Mouse (Mus musculus): ENCODE measurements around the gene Rhof. TPM values are rescaled to one million over a fixed set of nuclear protein-coding genes. Genes with fewer than 3 reads are reported as not detected.

The Rhof gene
- polyA plus RNA-seq, 1 experiment from 2014 or later, result 2.8 TPM

GRCm38 (mm10) chr5:123144746-123145590 is 12.5 kb upstream of the Rhof start:
- Histone ChIP-seq H3K9me3 (replicated peaks) (no peaks in the 10 kb centered on the region), H3K4me3 (peak overlapping the region; percentile 98), H3K27me3 (no peaks in the 10 kb centered on the region), H3K9ac (peak overlapping the region; percentile 100), H3K27ac (0 out of 2 replicates have a peak overlapping the region, but pooled peaks have one; percentile 8), H3K4me1 (peaks cover 56% of the 10 kb centered on the region), H3K4me2 (replicated peaks) (peak overlapping the region; percentile 100), H3K36me3 (peaks cover 32% of the 10 kb centered on the region)
- WGBS, result 39% methylated on average over 20 of the region's 20 CpGs
- no peak for ATAC-seq (ENCODE audit: low FRiP score)

- H3K4me2 ChIP-seq (replicated peaks), result peak overlapping the region; percentile 100
- WGBS, result 6% methylated on average over 14 of the region's 17 CpGs
- ATAC-seq (ENCODE audit: low FRiP score), result no peak
These were observed 11.7 kb upstream of the Rhof start for GRCm38 (mm10) chr5:123143971-123144745.

GRCm38 (mm10) chr5:123143251-123143970 is 10.9 kb upstream of the Rhof start:
- Histone ChIP-seq H3K27ac (peak overlapping the region; percentile 100), H3K4me3 (peak overlapping the region; percentile 98), H3K27me3 (no peaks in the 10 kb centered on the region), H3K36me3 (peaks cover 23% of the 10 kb centered on the region), H3K9me3 (replicated peaks) (no peaks in the 10 kb centered on the region), H3K4me2 (replicated peaks) (peak overlapping the region; percentile 100), H3K4me1 (peaks cover 40% of the 10 kb centered on the region), H3K9ac (peak overlapping the region; percentile 100)
- under 1% methylated on average over 24 of the region's 24 CpGs for WGBS
- ATAC-seq (ENCODE audit: low FRiP score), result no peak

More at GRCm38 (mm10) chr5:123143971-123144745, 11.7 kb upstream of the Rhof start:
- peaks cover 30% of the 10 kb centered on the region for H3K36me3 ChIP-seq
- H3K27me3 ChIP-seq, result no peaks in the 10 kb centered on the region
- H3K9ac ChIP-seq, result peak overlapping the region; percentile 100
- H3K4me1 ChIP-seq, result peaks cover 48% of the 10 kb centered on the region
- H3K4me3 ChIP-seq, result peak overlapping the region; percentile 98
- no peaks in the 10 kb centered on the region for H3K9me3 ChIP-seq (replicated peaks)
- H3K27ac ChIP-seq, result 0 out of 2 replicates have a peak overlapping the region, but pooled peaks have one; percentile 40

GRCm38 (mm10) chr5:123142161-123143157 is 10.0 kb upstream of the Rhof start, which contains the start of gene Setd1b:
Setd1b (plus strand) TSS chr5:123142193.
- under 1% methylated on average over 76 of the region's 103 CpGs for WGBS
- peak within 1 kb of the TSS; percentile 100 for H3K4me2 ChIP-seq (replicated peaks)
- peak within 1 kb of the TSS; percentile 100 for H3K9ac ChIP-seq
- H3K4me3 ChIP-seq, result peak within 1 kb of the TSS; percentile 98
- H3K36me3 ChIP-seq, result peaks cover 14% of the 10 kb centered on the region
- peak within 1 kb of the TSS; percentile 100 for H3K27ac ChIP-seq
- no peaks in the 10 kb centered on the region for H3K9me3 ChIP-seq (replicated peaks)
- 0 out of 2 replicates have a peak, but pooled peaks have one; percentile 14 for ATAC-seq (ENCODE audit: low FRiP score)
- H3K27me3 ChIP-seq, result no peaks in the 10 kb centered on the region
- peaks cover 41% of the 10 kb centered on the region for H3K4me1 ChIP-seq

GRCm38 (mm10) chr5:123141555-123142160 is 9.2 kb upstream of the Rhof start:
- Histone ChIP-seq H3K27ac (peak overlapping the region; percentile 100), H3K9me3 (replicated peaks) (no peaks in the 10 kb centered on the region), H3K27me3 (no peaks in the 10 kb centered on the region), H3K4me2 (replicated peaks) (peak overlapping the region; percentile 100), H3K4me3 (peak overlapping the region; percentile 98), H3K36me3 (peaks cover 14% of the 10 kb centered on the region), H3K4me1 (peaks cover 49% of the 10 kb centered on the region), H3K9ac (peak overlapping the region; percentile 100)
- under 1% methylated on average over 30 of the region's 38 CpGs for WGBS
- peak; percentile 33; the same call in 1 of the 2 replicates for ATAC-seq (ENCODE audit: low FRiP score)

GRCm38 (mm10) chr5:123140694-123141554 is 8.4 kb upstream of the Rhof start:
- peak overlapping the region; percentile 100 for H3K4me2 ChIP-seq (replicated peaks)
- H3K27me3 ChIP-seq, result no peaks in the 10 kb centered on the region
- no peaks in the 10 kb centered on the region for H3K9me3 ChIP-seq (replicated peaks)
- peak overlapping the region; percentile 100 for H3K27ac ChIP-seq
- peak overlapping the region; percentile 98 for H3K4me3 ChIP-seq
- peak; percentile 60 for ATAC-seq (ENCODE audit: low FRiP score)
- 0% methylated on average over 31 of the region's 31 CpGs for WGBS
- peaks cover 49% of the 10 kb centered on the region for H3K4me1 ChIP-seq
- H3K36me3 ChIP-seq, result 0 out of 2 replicates have a peak, but pooled peaks cover 8% of the 10 kb centered on the region
- H3K9ac ChIP-seq, result peak overlapping the region; percentile 100

GRCm38 (mm10) chr5:123139722-123140627 is 7.5 kb upstream of the Rhof start:
- Histone ChIP-seq H3K36me3 (0 out of 2 replicates have a peak, but pooled peaks cover 8% of the 10 kb centered on the region), H3K9ac (peak overlapping the region; percentile 100), H3K27ac (peak overlapping the region; percentile 100), H3K4me3 (peak overlapping the region; percentile 98), H3K4me1 (peaks cover 49% of the 10 kb centered on the region), H3K27me3 (no peaks in the 10 kb centered on the region), H3K9me3 (replicated peaks) (no peaks in the 10 kb centered on the region), H3K4me2 (replicated peaks) (peak overlapping the region; percentile 100)
- ATAC-seq (ENCODE audit: low FRiP score), result no peak
- WGBS, result under 1% methylated on average over 28 of the region's 28 CpGs

- Histone ChIP-seq H3K27ac (peak overlapping the region; percentile 100), H3K9me3 (replicated peaks) (no peaks in the 10 kb centered on the region), H3K4me3 (peak overlapping the region; percentile 98), H3K36me3 (peaks cover 13% of the 10 kb centered on the region; the same call in 1 of the 2 replicates), H3K4me2 (replicated peaks) (peak overlapping the region; percentile 100), H3K27me3 (no peaks in the 10 kb centered on the region), H3K4me1 (peaks cover 49% of the 10 kb centered on the region), H3K9ac (peak overlapping the region; percentile 100)
- ATAC-seq (ENCODE audit: low FRiP score), result no peak
- under 1% methylated on average over 39 of the region's 39 CpGs for WGBS
These were observed 6.6 kb upstream of the Rhof start for GRCm38 (mm10) chr5:123138953-123139721.
